Mouse (Mus musculus) frontal cortex, postnatal 10 days (tissue): ENCODE results near the gene Gramd1a.

Experiments used
- DNase-seq, 2 experiments: peaks; one replicate each; pipeline ENCODE4 v3.0.0; 2022; ENCODE audit warnings: low spot score in 2 of 2, mixed read lengths in 1 of 2

Gene Gramd1a

GRCm38 (mm10) chr7:31097583-31098248 lies 58.0 kb downstream of the Gramd1a start:
- peak; percentile 79 to 89 for DNase-seq

DNA sequence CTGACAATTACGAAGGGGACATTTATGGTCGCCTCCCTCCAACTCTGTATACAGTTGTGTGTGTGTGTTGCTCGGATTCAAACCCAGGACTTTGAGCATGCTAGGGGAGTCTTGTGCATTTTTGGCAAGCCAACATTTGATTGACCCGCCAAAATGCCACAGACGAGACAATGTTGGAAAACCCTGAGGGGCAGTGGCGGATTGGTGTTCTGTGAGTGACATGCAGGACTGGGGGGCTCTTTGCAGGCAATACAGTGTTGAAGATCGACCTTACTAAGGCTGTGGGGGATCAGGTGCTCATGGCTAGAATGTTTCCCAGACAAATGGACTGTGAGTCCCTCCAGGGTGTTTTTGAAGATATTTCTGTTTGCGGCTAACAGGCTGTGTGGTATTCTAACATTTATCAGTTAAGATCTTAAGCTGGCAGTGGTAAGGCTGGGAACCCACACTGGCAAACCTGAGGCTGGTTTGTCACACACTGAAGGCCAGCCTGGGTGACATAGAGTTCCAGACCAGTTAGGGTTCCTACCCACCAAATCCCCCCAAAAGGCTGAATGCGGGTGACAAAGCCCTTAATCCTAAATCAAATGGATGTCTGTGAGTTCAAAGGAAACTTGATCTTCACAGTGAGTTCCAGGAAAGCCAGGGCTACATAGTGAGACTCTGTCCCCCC lies 58.7 kb downstream of the Gramd1a start:
- DNase-seq = no peak

DNA sequence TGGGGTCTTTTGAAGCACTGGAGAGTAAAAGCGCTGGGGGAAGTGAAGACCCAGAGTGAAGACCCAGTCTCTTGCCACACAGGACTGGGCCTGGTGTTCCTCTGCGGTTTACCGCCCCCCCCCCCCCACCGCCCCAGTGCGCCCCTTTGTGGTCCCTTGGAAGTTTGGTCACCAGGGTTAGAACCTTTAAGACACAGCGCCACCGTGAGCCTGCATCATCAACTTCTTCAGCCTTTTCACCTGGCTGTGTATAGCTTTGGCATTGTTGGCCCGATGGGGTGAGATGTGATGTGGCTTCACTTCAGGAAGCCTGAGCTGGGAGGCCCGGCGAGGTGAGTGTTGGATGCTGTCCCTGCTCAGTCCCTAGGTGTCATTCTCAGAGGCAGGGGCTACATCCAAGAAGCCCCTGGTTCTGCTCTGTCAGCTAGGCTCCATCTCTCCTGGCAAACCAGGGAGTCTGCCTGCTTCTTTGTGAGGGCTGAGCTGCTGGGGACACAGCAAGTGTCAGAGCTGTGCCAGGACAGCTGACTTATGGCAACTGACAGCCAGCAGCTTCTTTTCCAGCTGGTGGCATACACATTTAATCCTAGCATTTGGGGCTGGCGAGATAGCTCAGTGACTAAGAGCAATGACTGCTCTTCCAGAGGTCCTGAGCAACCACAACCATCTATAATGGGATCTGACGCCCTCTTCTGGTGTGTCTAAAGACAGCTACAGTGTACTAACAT lies 60.8 kb downstream of the Gramd1a start:
- no peak for DNase-seq

DNA sequence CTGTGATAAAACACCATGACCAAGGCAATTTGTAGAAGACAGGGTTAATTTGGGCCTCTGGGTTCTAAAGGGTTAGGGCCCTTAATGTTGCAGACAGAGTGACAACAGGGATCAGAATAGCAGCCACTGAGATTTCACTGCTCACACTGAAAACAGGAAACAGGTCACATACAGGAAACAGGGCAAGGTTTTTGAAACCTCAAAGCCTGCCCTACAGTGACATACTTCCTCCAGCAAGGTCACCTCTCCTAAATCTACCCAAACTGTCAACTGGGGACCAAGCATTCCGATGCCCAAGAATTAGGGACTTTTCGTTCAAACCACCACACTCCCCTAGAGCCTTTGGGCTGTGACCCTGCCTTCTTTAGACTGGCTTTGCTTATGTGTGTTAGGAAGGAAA lies 66.0 kb downstream of the Gramd1a start:
- DNase-seq = no peak

DNA sequence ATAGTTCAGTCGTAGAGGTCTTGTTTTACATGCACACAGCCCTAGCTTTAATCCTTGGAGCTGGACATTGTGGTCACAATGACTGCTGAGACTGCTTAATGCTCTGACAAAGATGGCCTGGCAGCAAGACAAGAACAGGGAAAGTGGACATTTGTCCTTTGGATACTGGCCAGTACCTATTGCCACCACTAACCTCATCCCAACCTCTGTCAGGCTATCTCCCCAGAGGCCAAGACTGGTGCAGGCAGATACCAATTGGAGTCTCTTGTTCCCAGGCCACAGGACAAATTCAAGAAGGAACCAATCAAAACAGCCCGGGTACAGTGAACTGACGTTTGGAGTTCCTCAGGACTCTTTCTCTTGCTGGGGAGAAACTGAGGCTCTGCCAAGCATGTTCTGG lies 67.5 kb downstream of the Gramd1a start:
- DNase-seq = no peak

DNA sequence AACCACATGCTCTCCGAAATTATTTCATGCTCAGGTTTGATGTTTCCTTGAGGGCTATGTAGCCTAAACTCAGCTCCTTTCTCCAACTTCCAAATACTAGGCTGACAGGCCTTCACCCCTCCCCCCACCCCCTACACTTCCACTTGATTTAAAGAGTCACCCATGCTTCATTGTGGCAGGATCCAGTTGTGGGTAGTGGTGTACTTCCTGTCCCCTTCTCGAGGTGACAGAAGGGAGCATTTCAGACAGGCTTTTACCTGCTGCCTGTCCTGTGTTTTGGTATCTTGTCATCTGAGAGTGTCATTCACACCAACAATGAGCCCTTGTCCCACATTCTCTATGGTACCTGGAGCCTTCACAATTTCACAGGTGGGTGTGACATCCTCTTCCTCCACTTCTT lies 68.4 kb downstream of the Gramd1a start:
- DNase-seq = no peak

DNA sequence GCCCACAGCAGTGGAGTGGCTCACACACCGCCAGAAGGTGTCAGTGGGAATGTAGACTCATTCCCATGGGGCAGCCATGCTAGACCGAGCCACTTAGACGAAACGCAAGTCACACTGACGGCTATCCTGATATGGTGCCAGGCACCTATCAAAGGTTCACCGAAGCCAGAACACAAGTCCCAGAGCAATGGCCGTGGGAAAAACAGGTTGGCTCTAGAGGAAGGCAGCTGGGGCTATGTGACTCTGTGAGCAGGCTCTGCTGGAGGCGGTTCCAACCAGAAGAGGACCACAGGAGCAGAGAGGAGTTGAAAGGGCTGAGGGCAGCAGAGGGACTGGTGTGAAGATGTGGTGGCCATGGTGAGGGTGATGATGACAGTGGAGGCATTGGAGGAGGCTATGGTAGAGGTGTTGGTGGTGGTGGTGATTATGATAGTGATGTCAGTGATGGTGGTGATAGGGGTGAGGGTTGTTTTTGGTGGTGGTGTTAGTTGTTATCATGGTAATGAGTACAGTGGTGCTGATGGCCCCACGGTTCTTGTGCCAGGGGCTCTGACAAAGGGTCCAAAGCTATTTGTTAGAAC lies 69.4 kb downstream of the Gramd1a start:
- no peak for DNase-seq

DNA sequence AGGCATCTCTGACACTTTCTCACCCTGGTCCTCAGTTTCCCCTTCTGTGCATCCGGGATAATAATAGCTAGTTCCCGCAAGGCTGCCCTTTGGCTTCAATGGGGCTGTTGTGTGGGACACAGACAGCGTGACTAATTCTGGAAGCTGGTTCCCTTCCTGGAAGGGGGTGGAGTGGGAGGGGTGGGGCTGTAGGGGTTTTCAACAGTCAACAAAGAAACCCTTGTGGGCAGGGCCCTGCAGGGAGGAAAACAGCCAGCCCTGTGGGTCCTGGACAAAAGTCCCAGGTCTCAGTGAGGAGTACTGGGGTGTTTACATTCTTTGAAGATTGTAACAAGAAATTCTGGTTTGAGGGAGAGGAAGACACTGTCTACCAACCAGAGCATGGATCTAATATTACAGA lies 70.5 kb downstream of the Gramd1a start:
- no peak for DNase-seq

GRCm38 (mm10) chr7:31084140-31084539 lies 71.6 kb downstream of the Gramd1a start:
- no peak for DNase-seq

DNA sequence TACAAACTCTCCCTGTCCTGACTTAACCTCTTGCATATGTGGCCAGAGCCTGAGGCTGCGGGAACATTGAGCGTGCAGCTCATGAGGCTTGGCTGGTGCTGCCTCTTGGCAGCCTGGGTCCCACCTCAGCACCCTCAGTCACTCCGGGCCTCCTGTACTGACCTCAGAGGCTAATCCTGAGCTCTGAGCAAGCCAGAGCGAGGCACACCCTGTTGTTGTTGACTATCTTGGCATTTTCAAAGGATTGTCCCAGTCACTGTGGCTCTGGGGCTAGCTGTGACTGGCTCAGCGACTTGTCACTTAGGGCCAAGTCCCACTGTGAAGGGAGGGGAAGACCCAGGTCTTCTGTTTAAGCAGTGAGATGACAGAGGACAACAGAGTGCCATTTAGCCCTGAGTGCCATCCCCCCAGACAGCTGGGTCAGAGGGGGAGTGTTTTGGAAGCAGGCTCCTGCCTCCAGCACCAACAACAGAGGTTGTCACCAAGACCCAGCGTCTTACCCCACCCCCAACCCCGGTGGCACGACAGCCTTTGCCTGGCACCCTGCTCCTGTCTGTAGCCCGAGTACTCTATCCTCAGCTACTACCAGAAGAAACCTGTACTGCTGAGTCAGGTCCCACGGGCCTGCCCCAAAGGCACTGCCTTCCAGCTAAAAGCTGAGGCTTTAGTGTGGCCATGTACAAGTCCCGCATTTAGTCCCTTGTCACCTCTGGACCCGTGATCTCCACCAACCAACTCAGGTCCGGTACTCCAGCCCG lies 72.7 kb downstream of the Gramd1a start:
- peak; percentile 46 to 47 for DNase-seq

- DNase-seq = no peak
These were observed 73.6 kb downstream of the Gramd1a start for GRCm38 (mm10) chr7:31082106-31082505.

DNA sequence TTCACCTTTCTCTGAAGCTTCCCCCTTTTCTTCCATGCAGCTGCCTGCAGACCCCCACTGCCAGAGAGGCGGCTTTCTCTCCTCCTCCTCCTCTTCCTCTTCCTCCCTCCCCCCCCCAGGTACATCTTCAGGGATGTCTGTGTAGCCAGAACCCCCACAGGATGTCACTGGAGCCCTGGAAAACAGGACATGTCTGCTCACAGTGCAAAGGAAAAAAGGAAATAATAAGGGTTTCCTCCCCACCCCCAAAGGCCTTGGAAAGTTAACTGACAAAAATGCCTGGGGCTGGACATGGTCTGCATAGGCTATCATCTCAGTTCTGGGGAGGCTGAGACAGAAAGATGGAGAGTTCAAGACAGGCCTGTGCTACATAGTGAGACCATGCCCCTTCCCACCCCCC lies 74.6 kb downstream of the Gramd1a start:
- no peak for DNase-seq

- DNase-seq = no peak
These were observed 75.1 kb downstream of the Gramd1a start for GRCm38 (mm10) chr7:31080611-31081010.
